Mouse (Mus musculus): ENCODE results near the gene Cyp2a12. TPM values are rescaled to one million over a fixed set of nuclear protein-coding genes. Genes with fewer than 3 reads are reported as not detected.
"Not testable (repeated sequence)": the region's sequence is repeated elsewhere in the genome, so short reads cannot be mapped to it uniquely, and the experiment has no call there.

Gene Cyp2a12
- not detected in 3 replicates for total RNA-seq (2017)

- ATAC-seq (replicated peaks; ENCODE audit: insufficient number of reproducible peaks, low FRiP score, low TSS enrichment, poor library complexity, severe bottlenecking), result no peak
These were observed at the start of gene Cyp2a12 for GRCm38 (mm10) chr7:27028789-27029188. TSS of gene Cyp2a12 (plus strand) at chr7:27029081.

- ATAC-seq (replicated peaks; ENCODE audit: insufficient number of reproducible peaks, low FRiP score, low TSS enrichment, poor library complexity, severe bottlenecking), result not testable (repeated sequence)
These were observed 47.4 kb upstream of the Cyp2a12 start for GRCm38 (mm10) chr7:26981464-26981863.

- not testable (repeated sequence) for ATAC-seq (replicated peaks; ENCODE audit: insufficient number of reproducible peaks, low FRiP score, low TSS enrichment, poor library complexity, severe bottlenecking)
These were observed 46.9 kb upstream of the Cyp2a12 start for GRCm38 (mm10) chr7:26981937-26982336.

- no peak for ATAC-seq (replicated peaks; ENCODE audit: insufficient number of reproducible peaks, low FRiP score, low TSS enrichment, poor library complexity, severe bottlenecking)
These were observed 46.3 kb upstream of the Cyp2a12 start for GRCm38 (mm10) chr7:26982551-26982950.

GRCm38 (mm10) chr7:26983151-26983550, 45.7 kb upstream of the Cyp2a12 start:
- ATAC-seq (replicated peaks; ENCODE audit: insufficient number of reproducible peaks, low FRiP score, low TSS enrichment, poor library complexity, severe bottlenecking), result not testable (repeated sequence)

GRCm38 (mm10) chr7:27026581-27026980, 2.3 kb upstream of the Cyp2a12 start:
- not testable (repeated sequence) for ATAC-seq (replicated peaks; ENCODE audit: insufficient number of reproducible peaks, low FRiP score, low TSS enrichment, poor library complexity, severe bottlenecking)

- not testable (repeated sequence) for ATAC-seq (replicated peaks; ENCODE audit: insufficient number of reproducible peaks, low FRiP score, low TSS enrichment, poor library complexity, severe bottlenecking)
These were observed 20.0 kb downstream of the Cyp2a12 start for GRCm38 (mm10) chr7:27048886-27049285.

- not testable (repeated sequence) for ATAC-seq (replicated peaks; ENCODE audit: insufficient number of reproducible peaks, low FRiP score, low TSS enrichment, poor library complexity, severe bottlenecking)
These were observed 30.5 kb downstream of the Cyp2a12 start for GRCm38 (mm10) chr7:27059333-27059732.

GRCm38 (mm10) chr7:27059896-27060295, 31.0 kb downstream of the Cyp2a12 start:
- ATAC-seq (replicated peaks; ENCODE audit: insufficient number of reproducible peaks, low FRiP score, low TSS enrichment, poor library complexity, severe bottlenecking), result not testable (repeated sequence)

GRCm38 (mm10) chr7:27078641-27079040, 49.8 kb downstream of the Cyp2a12 start:
- ATAC-seq (replicated peaks; ENCODE audit: insufficient number of reproducible peaks, low FRiP score, low TSS enrichment, poor library complexity, severe bottlenecking), result no peak

GRCm38 (mm10) chr7:27081625-27082024, 52.7 kb downstream of the Cyp2a12 start:
- ATAC-seq (replicated peaks; ENCODE audit: insufficient number of reproducible peaks, low FRiP score, low TSS enrichment, poor library complexity, severe bottlenecking), result no peak

Other genes with a start within 250 kb of the Cyp2a12 start
- not detected in 3 replicates for gene Cyp2g1, start 220.2 kb upstream of the Cyp2a12 start, total RNA-seq (2017)
- gene Cyp2a5, start 193.8 kb upstream of the Cyp2a12 start, total RNA-seq (2017), result not detected in 3 replicates
- gene Cyp2a22, start 89.7 kb upstream of the Cyp2a12 start, total RNA-seq (2017), result not detected in 3 replicates
- gene Cyp2f2, start 90.8 kb downstream of the Cyp2a12 start, total RNA-seq (2017), result not detected in 3 replicates
- not detected in 3 replicates for gene Cyp2t4, start 124.6 kb downstream of the Cyp2a12 start, total RNA-seq (2017)
- 51.9 to 73.8 TPM (median 54.0 TPM) in 3 replicates for gene Egln2, start 137.7 kb downstream of the Cyp2a12 start, total RNA-seq (2017)
- gene Rab4b, start 149.8 kb downstream of the Cyp2a12 start, total RNA-seq (2017), result 19.0 to 40.2 TPM (median 40.1 TPM) in 3 replicates
- not detected in 3 replicates for gene Gm21983, start 152.0 kb downstream of the Cyp2a12 start, total RNA-seq (2017)
- gene Mia, start 152.1 kb downstream of the Cyp2a12 start, total RNA-seq (2017), result 2.7 TPM in 1 of 3 replicates, not detected in the others
- gene BC024978, start 166.7 kb downstream of the Cyp2a12 start, total RNA-seq (2017), result 0.53 to 4.7 TPM (median 1.0 TPM) in 3 replicates
- gene Snrpa, start 167.2 kb downstream of the Cyp2a12 start, total RNA-seq (2017), result 29.2 to 37.2 TPM (median 29.4 TPM) in 3 replicates
- gene Itpkc, start 199.6 kb downstream of the Cyp2a12 start, total RNA-seq (2017), result 6.7 to 9.7 TPM (median 9.1 TPM) in 3 replicates
- gene Coq8b, start 203.9 kb downstream of the Cyp2a12 start, total RNA-seq (2017), result 7.0 to 22.6 TPM (median 19.4 TPM) in 3 replicates
- gene Numbl, start 229.4 kb downstream of the Cyp2a12 start, total RNA-seq (2017), result 1.2 to 2.5 TPM (median 2.1 TPM) in 3 replicates

Measured in monocyte, adult 5-6 weeks (primary cell).